Mouse (Mus musculus) kidney, embryonic 15.5 days (tissue): ENCODE measurements around the gene Galr2. TPM values are rescaled to one million over a fixed set of nuclear protein-coding genes. Genes with fewer than 3 reads are reported as not detected.

ENCODE experiments used
- ATAC-seq: fragments of 200-750 bp; cut with Nextera tagmentation; replicated peaks from 2 replicates; pipeline ENCODE4 v1.8.0; 2017; ENCODE audit warnings: moderate TSS enrichment; ENCODE audit not compliant: low FRiP score
- H3K27ac ChIP-seq: fragments of 300-500 bp; sonication (generic); 2 replicates; pipeline ENCODE4 v1.5.1; 2015; ENCODE audit warnings: mild to moderate bottlenecking, inconsistent platforms
- H3K27me3 ChIP-seq: fragments of 300-500 bp; sonication (generic); 2 replicates; pipeline ENCODE4 v1.6.1; 2015; ENCODE audit warnings: inconsistent platforms
- H3K36me3 ChIP-seq: fragments of 300-500 bp; sonication (generic); 2 replicates; pipeline ENCODE4 v1.6.1; 2015; ENCODE audit warnings: inconsistent platforms
- H3K4me1 ChIP-seq: fragments of 300-500 bp; sonication (generic); 2 replicates; pipeline ENCODE4 v1.6.1; 2015; ENCODE audit warnings: inconsistent platforms
- H3K4me2 ChIP-seq: fragments of 300-500 bp; sonication (generic); 2 replicates; pipeline ENCODE4 v1.6.1; 2015; ENCODE audit warnings: moderate library complexity, mild to moderate bottlenecking, inconsistent platforms
- H3K4me3 ChIP-seq: fragments of 300-500 bp; sonication (generic); replicated peaks from 2 replicates; pipeline ENCODE4 v1.5.1; 2015; ENCODE audit warnings: mild to moderate bottlenecking, inconsistent platforms
- H3K9ac ChIP-seq: fragments of 300-500 bp; sonication (generic); 2 replicates; pipeline ENCODE4 v1.6.1; 2015; ENCODE audit warnings: mild to moderate bottlenecking, inconsistent platforms
- H3K9me3 ChIP-seq: fragments of 300-500 bp; sonication (generic); replicated peaks from 2 replicates; pipeline ENCODE4 v1.6.1; 2016; ENCODE audit warnings: inconsistent platforms
- WGBS: fragments of 180-500 bp; shearing (Covaris S2); methylation state at CpG from one replicate; pipeline ENCODE4 v1.1.7; 2015; ENCODE audit warnings: mixed read lengths; 5-methylcytosine and 5-hydroxymethylcytosine counted together
- polyA plus RNA-seq: library from polyadenylated mRNA; unstranded; fragments of >200 nt; fragmentation: Nextera tagmentation; extraction: Ambion mirVana; gene quantifications from 2 replicates; pipeline ENCODE4 v1.2.1, GENCODE M21; 2015

Gene Galr2
- polyA plus RNA-seq, 1 experiment from 2014 or later: 0.22 TPM

DNA sequence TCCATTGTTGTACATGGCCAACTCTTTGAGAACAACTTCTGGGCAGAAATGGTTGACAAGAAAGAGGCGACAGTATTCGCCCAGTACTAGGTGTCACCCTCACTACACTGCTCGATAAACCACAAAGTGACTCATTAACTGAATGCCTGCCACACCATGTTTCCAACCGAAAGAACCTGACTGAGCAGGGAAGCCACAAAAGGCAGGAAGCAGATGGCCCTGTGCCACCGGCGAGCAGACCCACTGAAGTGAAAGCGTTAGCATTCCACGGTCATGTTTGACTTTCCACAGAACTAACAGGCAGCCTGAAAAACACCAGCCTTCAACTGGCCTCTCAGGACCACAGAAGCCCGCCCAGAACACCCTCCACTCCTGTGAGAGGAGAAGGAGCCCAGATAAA lies 26.1 kb upstream of the Galr2 start:
- Histone ChIP-seq H3K9me3 (no peaks in the 10 kb centered on the region), H3K9ac (no peak overlapping the region), H3K27me3 (no peaks in the 10 kb centered on the region), H3K4me1 (peaks cover 36% of the 10 kb centered on the region), H3K4me3 (no peak overlapping the region), H3K36me3 (peaks cover 98% of the 10 kb centered on the region), H3K4me2 (no peak overlapping the region), H3K27ac (peak overlapping the region; percentile 69)
- no peak for ATAC-seq
- WGBS: 68% methylated on average over 9 of the region's 9 CpGs

DNA sequence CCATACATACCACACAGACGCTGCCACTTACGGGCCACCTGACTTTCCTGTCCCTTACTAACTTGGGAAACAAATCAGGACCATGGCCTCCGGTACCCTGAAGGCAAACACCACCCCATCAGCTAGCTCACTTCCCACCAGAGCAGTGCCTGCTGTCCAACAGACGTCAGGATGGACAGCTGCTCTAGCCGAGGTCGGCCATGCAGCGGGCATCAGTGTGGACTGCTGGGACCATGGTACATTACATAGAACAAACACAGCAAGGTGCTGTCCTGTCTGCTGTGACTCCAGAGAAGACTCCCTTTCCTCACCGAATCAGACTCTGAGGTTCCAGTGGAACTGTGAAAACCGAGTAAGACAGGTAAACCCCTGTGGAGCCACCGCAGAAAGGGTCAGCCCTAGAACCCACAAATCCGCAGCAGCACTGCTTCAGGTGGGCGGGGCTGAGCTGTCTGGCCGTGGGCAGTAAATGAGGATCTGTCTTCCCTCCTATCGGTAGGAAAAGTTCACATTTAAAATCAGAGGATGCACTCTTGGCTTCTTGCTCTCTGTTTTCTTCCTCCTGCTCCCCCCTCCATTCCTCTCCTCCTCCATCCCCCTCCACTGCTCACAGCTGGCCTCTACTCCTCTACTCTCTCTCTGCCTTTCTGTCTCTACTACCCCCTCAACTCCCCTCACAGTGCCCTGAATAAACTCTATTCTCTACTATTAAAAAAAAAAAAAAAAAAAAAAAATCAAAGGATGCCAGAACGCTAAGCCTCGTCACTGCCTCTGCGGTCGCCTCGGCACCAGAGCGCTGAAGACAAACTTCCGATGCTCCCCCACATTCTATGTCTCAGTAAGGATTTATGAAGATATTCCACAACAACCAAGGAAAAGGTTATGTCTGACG lies 25.4 kb upstream of the Galr2 start:
- Histone ChIP-seq H3K9ac (no peak overlapping the region), H3K27ac (peak overlapping the region; percentile 72), H3K4me2 (no peak overlapping the region), H3K36me3 (peaks cover 98% of the 10 kb centered on the region), H3K27me3 (no peaks in the 10 kb centered on the region), H3K4me3 (no peak overlapping the region), H3K9me3 (no peaks in the 10 kb centered on the region), H3K4me1 (peaks cover 43% of the 10 kb centered on the region)
- ATAC-seq: no peak
- WGBS: 66% methylated on average over 22 of the region's 22 CpGs

- Histone ChIP-seq H3K4me3 (no peak overlapping the region), H3K9me3 (no peaks in the 10 kb centered on the region), H3K9ac (no peak overlapping the region), H3K27ac (peak overlapping the region; percentile 72), H3K27me3 (no peaks in the 10 kb centered on the region), H3K4me2 (no peak overlapping the region), H3K4me1 (peaks cover 48% of the 10 kb centered on the region), H3K36me3 (peaks cover 98% of the 10 kb centered on the region)
- ATAC-seq: no peak
- WGBS: 66% methylated on average over 9 of the region's 9 CpGs
These were observed 24.6 kb upstream of the Galr2 start for GRCm38 (mm10) chr11:116255982-116256675.

DNA sequence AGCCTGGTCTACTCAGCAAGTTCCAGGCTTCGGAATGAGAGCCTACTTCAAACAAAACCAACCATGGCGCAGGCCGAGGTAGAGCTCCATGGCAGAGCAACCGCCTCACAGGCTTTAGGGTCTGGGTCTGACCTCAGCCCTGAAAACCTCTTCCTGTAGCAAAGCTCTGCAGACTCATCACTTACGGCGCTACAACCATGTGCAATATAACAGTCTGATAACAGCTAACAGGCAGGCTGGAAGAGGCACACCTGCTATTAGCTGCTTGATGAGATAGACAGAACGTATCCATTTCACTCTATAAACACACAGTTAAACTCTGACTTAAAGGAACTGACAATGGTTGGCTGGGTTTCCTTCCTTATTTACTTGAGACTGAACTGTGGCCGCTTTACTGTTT lies 21.3 kb upstream of the Galr2 start:
- no peak overlapping the region for H3K4me2 ChIP-seq
- no peak overlapping the region for H3K9ac ChIP-seq
- 56% methylated on average over 8 of the region's 8 CpGs for WGBS
- no peak overlapping the region for H3K4me3 ChIP-seq
- no peaks in the 10 kb centered on the region for H3K9me3 ChIP-seq
- ATAC-seq: no peak; the same call in 1 of the 2 replicates
- peak overlapping the region; percentile 58 for H3K27ac ChIP-seq
- peaks cover 44% of the 10 kb centered on the region for H3K4me1 ChIP-seq
- H3K36me3 ChIP-seq: peaks cover 98% of the 10 kb centered on the region
- H3K27me3 ChIP-seq: no peaks in the 10 kb centered on the region

DNA sequence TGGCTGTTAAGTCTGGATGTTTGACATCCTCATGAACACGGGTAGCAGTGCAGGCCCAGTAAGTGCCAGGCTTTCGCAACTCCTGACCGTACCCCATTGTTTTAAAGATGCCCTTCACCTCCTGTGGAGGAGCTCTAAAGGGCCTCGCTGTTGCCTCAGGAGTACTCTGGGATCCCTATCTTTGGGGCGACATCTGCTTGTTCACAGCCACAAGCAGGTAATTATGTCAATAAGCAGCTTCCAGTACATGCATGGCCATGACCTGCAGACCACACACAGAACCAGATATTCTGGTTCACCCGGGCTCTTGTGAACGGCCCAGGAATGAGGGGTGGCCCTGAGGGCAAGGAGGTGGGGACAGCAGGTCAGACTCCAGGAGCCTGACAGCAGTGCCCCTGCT lies 20.5 kb upstream of the Galr2 start:
- no peaks in the 10 kb centered on the region for H3K9me3 ChIP-seq
- no peak overlapping the region for H3K4me3 ChIP-seq
- no peak overlapping the region for H3K4me2 ChIP-seq
- H3K4me1 ChIP-seq: peaks cover 36% of the 10 kb centered on the region
- whole genome bisulfite sequencing: 69% methylated on average over 7 of the region's 7 CpGs
- ATAC-seq: no peak
- H3K27me3 ChIP-seq: no peaks in the 10 kb centered on the region
- H3K27ac ChIP-seq: peak overlapping the region; percentile 58
- no peak overlapping the region for H3K9ac ChIP-seq
- H3K36me3 ChIP-seq: peaks cover 97% of the 10 kb centered on the region

GRCm38 (mm10) chr11:116265352-116265751 lies 15.4 kb upstream of the Galr2 start:
- Histone ChIP-seq H3K4me1 (peaks cover 4% of the 10 kb centered on the region), H3K27ac (no peak overlapping the region), H3K9me3 (no peaks in the 10 kb centered on the region), H3K27me3 (no peaks in the 10 kb centered on the region), H3K4me2 (no peak overlapping the region), H3K4me3 (no peak overlapping the region), H3K36me3 (peaks cover 99% of the 10 kb centered on the region), H3K9ac (no peak overlapping the region)
- no peak for ATAC-seq
- WGBS: 83% methylated on average over 11 of the region's 11 CpGs

- peaks cover 99% of the 10 kb centered on the region for H3K36me3 ChIP-seq
- no peak overlapping the region for H3K4me3 ChIP-seq
- no peak overlapping the region for H3K9ac ChIP-seq
- H3K27ac ChIP-seq: no peak overlapping the region
- no peak overlapping the region for H3K4me2 ChIP-seq
- no peak for ATAC-seq
- no peaks in the 10 kb centered on the region for H3K9me3 ChIP-seq
- no peaks in the 10 kb centered on the region for H3K4me1 ChIP-seq
- H3K27me3 ChIP-seq: no peaks in the 10 kb centered on the region
- WGBS: 91% methylated on average over 4 of the region's 4 CpGs
These were observed 14.9 kb upstream of the Galr2 start for GRCm38 (mm10) chr11:116265850-116266249.

DNA sequence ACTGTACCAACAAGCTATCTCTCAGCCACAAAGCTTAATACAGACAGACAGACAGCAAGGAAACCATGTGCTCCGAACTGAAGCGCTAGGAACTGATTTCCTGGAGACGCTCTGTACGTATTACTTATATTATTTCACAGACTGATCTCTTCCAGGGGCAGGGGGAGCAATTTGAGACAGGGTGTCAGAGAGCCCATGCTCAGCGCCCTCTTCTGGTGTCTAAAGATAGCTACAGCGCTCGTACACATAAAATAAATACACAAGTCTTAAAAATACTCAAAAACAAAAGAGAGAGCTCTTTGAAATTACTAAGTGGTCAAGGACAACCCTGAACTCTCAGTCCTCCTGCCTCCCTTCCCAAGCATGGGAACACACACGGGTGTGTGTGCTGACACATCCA lies 13.1 kb upstream of the Galr2 start:
- no peak for ATAC-seq
- Histone ChIP-seq H3K36me3 (peaks cover 95% of the 10 kb centered on the region), H3K4me3 (no peak overlapping the region), H3K9ac (no peak overlapping the region), H3K9me3 (no peaks in the 10 kb centered on the region), H3K4me2 (no peak overlapping the region), H3K27ac (no peak overlapping the region), H3K27me3 (no peaks in the 10 kb centered on the region), H3K4me1 (peaks cover 11% of the 10 kb centered on the region)
- 80% methylated on average over 8 of the region's 8 CpGs for WGBS

GRCm38 (mm10) chr11:116268313-116268712 lies 12.4 kb upstream of the Galr2 start:
- H3K36me3 ChIP-seq: peaks cover 88% of the 10 kb centered on the region
- H3K4me2 ChIP-seq: no peak overlapping the region
- no peaks in the 10 kb centered on the region for H3K9me3 ChIP-seq
- ATAC-seq: no peak
- H3K27ac ChIP-seq: no peak overlapping the region
- no peaks in the 10 kb centered on the region for H3K27me3 ChIP-seq
- 90% methylated on average over 6 of the region's 6 CpGs for WGBS
- H3K4me1 ChIP-seq: peaks cover 17% of the 10 kb centered on the region
- no peak overlapping the region for H3K4me3 ChIP-seq
- H3K9ac ChIP-seq: no peak overlapping the region

GRCm38 (mm10) chr11:116269560-116269959 lies 11.2 kb upstream of the Galr2 start:
- H3K27ac ChIP-seq: no peak overlapping the region
- H3K27me3 ChIP-seq: no peaks in the 10 kb centered on the region
- peaks cover 76% of the 10 kb centered on the region for H3K36me3 ChIP-seq
- no peaks in the 10 kb centered on the region for H3K9me3 ChIP-seq
- no peak overlapping the region for H3K4me2 ChIP-seq
- no peak for ATAC-seq
- H3K4me3 ChIP-seq: no peak overlapping the region
- WGBS: 89% methylated on average over 8 of the region's 8 CpGs
- H3K9ac ChIP-seq: no peak overlapping the region
- H3K4me1 ChIP-seq: peaks cover 19% of the 10 kb centered on the region

- no peaks in the 10 kb centered on the region for H3K27me3 ChIP-seq
- H3K9ac ChIP-seq: peak overlapping the region; percentile 96
- WGBS: 45% methylated on average over 12 of the region's 12 CpGs
These were observed 7.9 kb upstream of the Galr2 start for GRCm38 (mm10) chr11:116272589-116273468.

More at GRCm38 (mm10) chr11:116272589-116273468, 7.9 kb upstream of the Galr2 start:
- H3K27ac ChIP-seq: no peak overlapping the region
- H3K4me2 ChIP-seq: peak overlapping the region; percentile 83
- peaks cover 23% of the 10 kb centered on the region for H3K4me1 ChIP-seq
- ATAC-seq: no peak
- peak overlapping the region; percentile 96 for H3K4me3 ChIP-seq
- H3K9me3 ChIP-seq: no peaks in the 10 kb centered on the region
- peaks cover 44% of the 10 kb centered on the region for H3K36me3 ChIP-seq
